Mouse (Mus musculus) midbrain, postnatal 0 days (tissue): ENCODE measurements around the gene Olfr147. TPM values are rescaled to one million over a fixed set of nuclear protein-coding genes. Genes with fewer than 3 reads are reported as not detected.
"Not testable (repeated sequence)": the region's sequence is repeated elsewhere in the genome, so short reads cannot be mapped to it uniquely, and the experiment has no call there.

ENCODE experiments used
- ATAC-seq: fragments of 200-750 bp; cut with Nextera tagmentation; 2 replicates; pipeline ENCODE4 v1.8.0; 2017; ENCODE audit warnings: moderate number of reproducible peaks, mild to moderate bottlenecking, moderate TSS enrichment, moderate library complexity; ENCODE audit not compliant: low FRiP score
- DNase-seq: peaks from one replicate; pipeline ENCODE4 v3.0.0-alpha.2; 2015; ENCODE audit warnings: low spot score
- H3K27ac ChIP-seq: fragments of 300-500 bp; sonication (generic); 2 replicates; pipeline ENCODE4 v1.5.1; 2014; ENCODE audit warnings: low read depth, mild to moderate bottlenecking, low read length, mixed read lengths
- H3K27me3 ChIP-seq: fragments of 300-500 bp; sonication (generic); 2 replicates; pipeline ENCODE4 v1.6.1; 2014; ENCODE audit warnings: low read length, control low read depth, mixed read lengths; ENCODE audit not compliant: insufficient read depth
- H3K36me3 ChIP-seq: fragments of 300-500 bp; sonication (generic); 2 replicates; pipeline ENCODE4 v1.6.1; 2014; ENCODE audit warnings: low read length, control low read depth, mixed read lengths; ENCODE audit not compliant: insufficient read depth
- H3K4me1 ChIP-seq: fragments of 300-500 bp; sonication (generic); 2 replicates; pipeline ENCODE4 v1.6.1; 2014; ENCODE audit warnings: mild to moderate bottlenecking, control low read depth, antibody characterized with exemption, low read length, mixed read lengths; ENCODE audit not compliant: insufficient read depth
- H3K4me2 ChIP-seq: fragments of 300-500 bp; sonication (generic); 2 replicates; pipeline ENCODE4 v1.6.1; 2014; ENCODE audit warnings: low read depth, mild to moderate bottlenecking, low read length, mixed read lengths; ENCODE audit not compliant: poor library complexity, severe bottlenecking
- H3K4me3 ChIP-seq: fragments of 300-500 bp; sonication (generic); 2 replicates; pipeline ENCODE4 v1.5.1; 2014; ENCODE audit warnings: low read depth, mild to moderate bottlenecking, low read length, moderate library complexity
- H3K9ac ChIP-seq: fragments of 300-500 bp; sonication (generic); replicated peaks from 2 replicates; pipeline ENCODE4 v1.6.1; 2014; ENCODE audit warnings: mild to moderate bottlenecking, low read length, moderate library complexity, mixed read lengths; ENCODE audit not compliant: poor library complexity, severe bottlenecking
- H3K9me3 ChIP-seq: fragments of 300-500 bp; sonication (generic); 2 replicates; pipeline ENCODE4 v1.6.1; 2016; ENCODE audit warnings: low read length, control low read depth
- CTCF ChIP-seq: IDR thresholded peaks from 2 replicates; pipeline ENCODE4 v1.5.1; 2016; ENCODE audit warnings: antibody characterized with exemption, mild to moderate bottlenecking
- WGBS: fragments of 180-500 bp; shearing (Covaris S2); extraction: QIAGEN DNeasy Blood & Tissue Kit; methylation state at CpG from one replicate; pipeline ENCODE4 v1.1.7; 2014; 5-methylcytosine and 5-hydroxymethylcytosine counted together
- polyA plus RNA-seq: library from polyadenylated mRNA; unstranded; fragments of >200 nt; fragmentation: Nextera tagmentation; extraction: Ambion mirVana; gene quantifications from 2 replicates; pipeline ENCODE4 v1.2.1, GENCODE M21; 2015
- total RNA-seq: library from RNA; depleted of rRNA; stranded (reverse); fragments of >200 nt; gene quantifications from 2 replicates; pipeline ENCODE4 v1.2.3, GENCODE M21; 2014; rRNA removed

Olfr147 gene
- total RNA-seq (not detected in 2 replicates), polyA plus RNA-seq (not detected in 2 replicates)

GRCm38 (mm10) chr9:38401398-38401797 is at the start of gene Olfr147:
Gene Olfr147, plus strand, starts transcription at chr9:38401698.
- no peak for ATAC-seq

GRCm38 (mm10) chr9:38366596-38366995 is 34.9 kb upstream of the Olfr147 start, which contains the start of gene Olfr250:
Gene Olfr250, plus strand, starts transcription at chr9:38366896.
- Histone ChIP-seq H3K4me2 (no peak within 1 kb of the TSS), H3K4me3 (no peak within 1 kb of the TSS), H3K27me3 (no peaks in the 10 kb centered on the region), H3K9me3 (no peaks in the 10 kb centered on the region), H3K36me3 (no peaks in the 10 kb centered on the region), H3K4me1 (no peaks in the 10 kb centered on the region), H3K27ac (no peak within 1 kb of the TSS), H3K9ac (no peak within 1 kb of the TSS)
- no peak for DNase-seq
- ATAC-seq = no peak
- TF ChIP-seq CTCF = no peak
- WGBS = 78% methylated on average over 2 of the region's 2 CpGs

More at GRCm38 (mm10) chr9:38401398-38401797, at the start of gene Olfr147:
- Histone ChIP-seq H3K9ac (no peak within 1 kb of the TSS), H3K36me3 (no peaks in the 10 kb centered on the region), H3K4me3 (no peak within 1 kb of the TSS), H3K4me1 (no peaks in the 10 kb centered on the region), H3K4me2 (no peak within 1 kb of the TSS), H3K9me3 (no peaks in the 10 kb centered on the region), H3K27ac (no peak within 1 kb of the TSS), H3K27me3 (no peaks in the 10 kb centered on the region)
- TF ChIP-seq CTCF = no peak
- WGBS = 84% methylated on average over 1 of the region's 1 CpGs
- no peak for DNase-seq

- H3K9me3 ChIP-seq = no peaks in the 10 kb centered on the region
- no peak within 1 kb of the TSS for H3K4me2 ChIP-seq
- no peak for DNase-seq
- H3K4me3 ChIP-seq = no peak within 1 kb of the TSS
- H3K27me3 ChIP-seq = no peaks in the 10 kb centered on the region
- H3K27ac ChIP-seq = no peak within 1 kb of the TSS
- no peak within 1 kb of the TSS for H3K9ac ChIP-seq
- no peaks in the 10 kb centered on the region for H3K4me1 ChIP-seq
- H3K36me3 ChIP-seq = no peaks in the 10 kb centered on the region
- WGBS = 73% methylated on average over 2 of the region's 2 CpGs
- no peak for ATAC-seq
- TF ChIP-seq CTCF = no peak
Measured at GRCm38 (mm10) chr9:38376786-38377185, 24.7 kb upstream of the Olfr147 start, which contains the start of gene Olfr251. Gene Olfr251, plus strand, starts transcription at chr9:38377086.

GRCm38 (mm10) chr9:38407502-38407901 is 6.0 kb downstream of the Olfr147 start:
- not testable (repeated sequence) for H3K4me3 ChIP-seq, H3K36me3 ChIP-seq, H3K9ac ChIP-seq, H3K9me3 ChIP-seq, H3K27ac ChIP-seq, ATAC-seq, H3K4me2 ChIP-seq, DNase-seq, H3K4me1 ChIP-seq, H3K27me3 ChIP-seq
- 85% methylated on average over 3 of the region's 3 CpGs for WGBS

DNA sequence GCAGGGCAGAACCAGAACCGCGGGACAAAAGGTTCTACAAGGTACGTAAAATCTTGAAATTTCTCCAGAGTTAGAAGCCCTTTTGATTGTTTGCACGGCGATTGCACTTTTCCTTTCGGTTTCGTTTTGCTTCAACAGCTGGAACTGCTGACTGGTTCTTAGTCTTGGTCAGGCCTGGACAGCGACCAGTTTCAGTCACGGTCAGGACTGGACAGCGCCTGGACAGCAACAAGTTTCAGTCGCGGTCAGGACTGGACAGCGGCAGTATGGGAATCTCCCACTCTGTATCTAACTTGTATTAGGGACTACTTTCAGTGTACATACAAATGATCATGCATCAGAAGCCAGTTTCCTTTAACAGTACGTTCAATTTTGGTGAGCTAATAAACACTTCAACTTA is 12.0 kb downstream of the Olfr147 start:
- H3K27me3 ChIP-seq, H3K4me1 ChIP-seq, ATAC-seq, H3K4me2 ChIP-seq, H3K9ac ChIP-seq, DNase-seq, H3K9me3 ChIP-seq, H3K27ac ChIP-seq, H3K4me3 ChIP-seq, H3K36me3 ChIP-seq: not testable (repeated sequence)
- WGBS = 94% methylated on average over 14 of the region's 14 CpGs

DNA sequence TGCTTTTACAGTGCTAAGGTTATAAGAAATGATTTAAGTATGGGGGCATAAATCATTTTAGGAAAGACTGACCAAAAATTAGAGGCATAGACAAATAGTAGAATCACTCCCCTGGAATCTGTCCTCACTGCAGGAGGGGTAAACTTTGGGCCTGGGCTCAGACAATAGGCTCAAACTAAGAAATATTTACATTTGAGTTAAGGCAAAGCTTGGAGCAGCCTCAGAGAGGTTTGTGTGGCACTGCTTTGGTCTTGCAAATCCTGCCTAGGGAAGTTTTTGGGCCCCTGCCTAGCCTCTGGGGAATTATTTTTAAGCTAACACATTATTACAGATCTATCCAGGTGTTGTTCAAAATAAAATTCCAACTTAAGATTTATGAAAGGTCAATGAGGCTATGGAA is 22.3 kb downstream of the Olfr147 start:
- Histone ChIP-seq H3K27ac (no peak overlapping the region), H3K9ac (no peak overlapping the region), H3K36me3 (no peaks in the 10 kb centered on the region), H3K4me1 (no peaks in the 10 kb centered on the region), H3K4me3 (no peak overlapping the region), H3K27me3 (no peaks in the 10 kb centered on the region), H3K4me2 (no peak overlapping the region), H3K9me3 (no peaks in the 10 kb centered on the region)
- no peak for TF ChIP-seq CTCF
- no peak for ATAC-seq
- no peak for DNase-seq
